Mouse (Mus musculus): ENCODE data around the gene Cnn2. TPM values are rescaled to one million over a fixed set of nuclear protein-coding genes. Genes with fewer than 3 reads are reported as not detected.

Gene Cnn2
- total RNA-seq, 2 experiments from 2014 or later, result 175 to 299 TPM

DNA sequence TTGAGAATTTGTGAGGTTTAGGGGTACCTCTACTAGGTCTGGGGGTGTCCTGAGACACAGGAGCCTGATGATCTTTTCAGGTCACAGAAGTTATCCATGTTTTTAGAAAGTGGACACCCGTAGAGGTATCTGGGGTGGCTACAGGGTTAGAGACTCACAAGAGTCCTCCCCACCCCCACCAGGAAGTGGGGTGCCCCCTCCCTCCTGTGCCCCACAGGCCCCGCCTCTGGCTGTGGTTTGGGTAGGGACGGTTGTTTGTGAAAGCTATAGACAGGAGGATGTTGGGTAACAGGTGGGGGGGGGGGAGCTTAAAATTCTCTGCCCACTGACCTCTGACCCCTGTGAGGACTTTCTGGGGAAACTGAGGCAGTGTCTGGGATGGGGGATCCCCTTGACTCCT, 29.0 kb downstream of the Cnn2 start:
- ATAC-seq (ENCODE audit: poor library complexity, severe bottlenecking), result peak; percentile 66

DNA sequence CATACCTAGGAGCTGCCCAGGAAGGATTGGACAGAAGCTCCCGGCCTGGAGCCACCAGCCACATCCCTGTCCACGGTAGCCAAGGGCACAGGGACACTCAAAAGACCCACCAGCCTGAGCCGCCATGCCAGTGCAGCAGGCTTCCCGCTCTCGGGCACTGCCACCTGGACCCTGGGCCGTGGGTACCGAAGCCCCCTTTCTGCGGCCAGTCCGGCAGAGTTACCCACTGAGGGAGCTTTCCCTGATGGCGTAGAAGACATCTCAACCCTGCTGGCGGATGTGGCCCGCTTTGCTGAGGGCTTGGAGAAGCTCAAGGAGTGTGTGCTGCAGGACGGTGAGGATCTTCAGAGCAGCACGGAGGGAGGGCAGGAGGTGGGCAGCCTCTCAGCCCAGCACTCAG, 29.4 kb downstream of the Cnn2 start:
- no peak for ATAC-seq (ENCODE audit: poor library complexity, severe bottlenecking)

- ATAC-seq (ENCODE audit: poor library complexity, severe bottlenecking), result peak; percentile 23
Measured at GRCm38 (mm10) chr10:80018739-80019297, 30.4 kb downstream of the Cnn2 start.

- no peak for ATAC-seq (ENCODE audit: poor library complexity, severe bottlenecking)
Measured at GRCm38 (mm10) chr10:80019471-80020131, 31.2 kb downstream of the Cnn2 start.

- no peak for ATAC-seq (ENCODE audit: poor library complexity, severe bottlenecking)
Measured at GRCm38 (mm10) chr10:80020191-80020590, 31.8 kb downstream of the Cnn2 start.

- ATAC-seq (ENCODE audit: poor library complexity, severe bottlenecking), result no peak
Measured at GRCm38 (mm10) chr10:80020603-80021319, 32.4 kb downstream of the Cnn2 start.

DNA sequence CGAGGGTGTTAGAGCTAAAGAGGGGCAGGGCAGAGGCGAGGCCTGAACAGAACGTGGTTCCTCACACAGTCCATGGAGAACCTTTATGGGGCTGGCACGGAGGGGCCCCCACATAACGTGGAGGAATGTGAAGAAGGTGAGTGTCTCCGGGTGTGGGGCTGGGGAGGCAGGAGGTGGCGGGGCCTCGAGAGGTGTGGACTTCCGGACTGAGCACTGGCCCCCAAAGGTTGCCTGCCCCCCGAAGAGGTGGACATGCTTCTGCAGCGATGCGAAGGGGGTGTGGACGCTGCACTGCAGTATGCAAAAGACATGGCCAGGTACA, 32.9 kb downstream of the Cnn2 start:
- no peak for ATAC-seq (ENCODE audit: poor library complexity, severe bottlenecking)

- no peak for ATAC-seq (ENCODE audit: poor library complexity, severe bottlenecking)
Measured at GRCm38 (mm10) chr10:80022164-80022563, 33.8 kb downstream of the Cnn2 start.

DNA sequence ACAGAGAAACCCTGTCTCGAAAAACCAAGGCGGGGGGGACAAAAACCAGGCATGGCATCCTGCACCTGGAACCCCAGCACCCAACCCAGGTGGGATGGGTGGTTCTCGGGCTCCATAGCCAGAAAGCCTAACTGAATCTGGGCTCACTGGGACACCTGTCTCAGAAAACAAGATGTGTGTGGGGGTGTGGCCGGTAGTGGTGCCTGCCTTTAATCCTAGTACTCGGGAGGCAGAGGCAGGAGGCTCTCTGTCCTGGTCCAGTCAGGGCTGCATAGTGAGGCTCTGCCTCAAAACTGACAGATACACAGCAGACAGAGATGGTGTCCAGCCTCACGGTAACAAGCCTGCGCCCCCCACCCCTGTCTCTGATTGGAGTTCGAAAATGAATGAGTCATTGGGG, 34.4 kb downstream of the Cnn2 start:
- ATAC-seq (ENCODE audit: poor library complexity, severe bottlenecking), result no peak

GRCm38 (mm10) chr10:80023758-80024157, 35.4 kb downstream of the Cnn2 start:
- no peak for ATAC-seq (ENCODE audit: poor library complexity, severe bottlenecking)

DNA sequence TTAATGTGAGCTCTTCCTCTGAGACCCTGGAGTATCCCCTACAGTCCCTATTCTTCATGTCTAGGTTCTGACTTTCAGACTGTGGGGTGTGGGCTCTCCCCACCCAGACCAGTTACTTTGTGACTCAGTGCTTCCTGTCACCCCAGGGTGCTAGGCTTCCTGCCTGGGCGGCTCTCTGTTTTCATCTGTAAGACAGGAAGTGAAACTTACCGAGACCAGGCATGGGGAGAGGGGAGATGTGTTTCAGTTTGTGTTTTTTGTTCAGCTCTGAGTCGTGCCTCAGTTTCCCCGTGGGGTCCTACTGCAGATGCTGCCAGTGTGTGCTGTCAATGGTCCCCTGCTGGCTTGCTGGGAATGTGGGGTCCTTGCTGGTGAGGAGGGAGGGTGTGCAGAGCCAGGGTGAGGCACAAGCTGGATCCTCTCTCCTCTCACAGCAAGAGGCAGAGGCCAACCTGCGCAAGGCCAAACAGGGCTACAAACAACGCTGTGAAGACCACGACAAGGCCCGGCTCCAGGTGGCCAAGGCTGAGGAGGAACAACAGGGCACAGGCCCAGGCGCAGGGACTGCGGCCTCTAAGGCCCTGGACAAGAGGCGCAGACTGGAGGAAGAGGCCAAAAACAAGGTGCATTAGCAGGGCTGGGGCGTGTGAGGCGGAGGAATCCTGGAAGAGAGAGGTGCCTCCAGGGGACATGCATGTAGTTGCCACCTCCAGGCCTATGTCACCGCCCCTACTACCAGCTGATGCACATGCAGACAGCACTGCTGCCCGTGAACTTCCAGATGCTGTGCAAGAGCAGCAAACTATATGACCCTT, 36.1 kb downstream of the Cnn2 start:
- ATAC-seq (ENCODE audit: poor library complexity, severe bottlenecking), result peak; percentile 78

GRCm38 (mm10) chr10:80025044-80025347, 36.6 kb downstream of the Cnn2 start:
- no peak for ATAC-seq (ENCODE audit: poor library complexity, severe bottlenecking)

DNA sequence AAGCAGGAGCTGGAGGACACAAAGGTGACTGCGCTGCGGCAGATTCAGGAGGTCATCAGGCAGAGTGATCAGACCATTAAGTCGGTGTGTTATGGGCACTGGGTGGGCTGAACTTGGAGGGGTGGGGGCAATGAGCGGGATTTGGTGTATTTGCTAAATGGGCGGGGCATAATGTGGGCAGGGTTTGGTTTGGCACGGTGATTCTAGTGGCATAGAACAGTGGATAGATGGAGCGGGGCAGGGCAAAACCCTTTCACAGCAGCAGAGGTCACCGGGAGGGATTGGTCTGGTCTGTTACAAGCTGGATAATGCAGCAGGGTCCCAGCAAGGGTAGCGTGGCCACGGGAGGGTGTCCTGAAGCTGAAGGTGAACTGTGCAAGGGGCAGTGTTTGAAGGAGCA, 37.1 kb downstream of the Cnn2 start:
- no peak for ATAC-seq (ENCODE audit: poor library complexity, severe bottlenecking)

DNA sequence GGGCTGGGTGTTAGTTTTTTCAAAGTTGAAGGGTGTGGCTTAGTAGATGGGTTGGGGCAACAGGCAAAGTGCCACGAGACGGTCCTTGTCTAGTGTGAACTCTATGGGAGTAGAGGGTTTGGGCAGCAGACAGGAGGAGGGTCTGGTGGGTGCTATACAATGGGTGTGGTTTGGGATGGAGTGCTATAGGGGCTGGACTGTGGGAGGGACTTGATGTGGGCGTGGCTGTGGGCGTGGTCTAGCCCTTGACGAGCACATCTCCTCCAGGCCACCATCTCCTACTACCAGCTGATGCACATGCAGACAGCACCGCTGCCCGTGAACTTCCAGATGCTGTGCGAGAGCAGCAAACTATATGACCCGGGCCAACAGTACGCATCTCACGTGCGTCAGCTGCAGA, 37.5 kb downstream of the Cnn2 start:
- ATAC-seq (ENCODE audit: poor library complexity, severe bottlenecking), result peak; percentile 19; the same call in 1 of the 2 replicates

DNA sequence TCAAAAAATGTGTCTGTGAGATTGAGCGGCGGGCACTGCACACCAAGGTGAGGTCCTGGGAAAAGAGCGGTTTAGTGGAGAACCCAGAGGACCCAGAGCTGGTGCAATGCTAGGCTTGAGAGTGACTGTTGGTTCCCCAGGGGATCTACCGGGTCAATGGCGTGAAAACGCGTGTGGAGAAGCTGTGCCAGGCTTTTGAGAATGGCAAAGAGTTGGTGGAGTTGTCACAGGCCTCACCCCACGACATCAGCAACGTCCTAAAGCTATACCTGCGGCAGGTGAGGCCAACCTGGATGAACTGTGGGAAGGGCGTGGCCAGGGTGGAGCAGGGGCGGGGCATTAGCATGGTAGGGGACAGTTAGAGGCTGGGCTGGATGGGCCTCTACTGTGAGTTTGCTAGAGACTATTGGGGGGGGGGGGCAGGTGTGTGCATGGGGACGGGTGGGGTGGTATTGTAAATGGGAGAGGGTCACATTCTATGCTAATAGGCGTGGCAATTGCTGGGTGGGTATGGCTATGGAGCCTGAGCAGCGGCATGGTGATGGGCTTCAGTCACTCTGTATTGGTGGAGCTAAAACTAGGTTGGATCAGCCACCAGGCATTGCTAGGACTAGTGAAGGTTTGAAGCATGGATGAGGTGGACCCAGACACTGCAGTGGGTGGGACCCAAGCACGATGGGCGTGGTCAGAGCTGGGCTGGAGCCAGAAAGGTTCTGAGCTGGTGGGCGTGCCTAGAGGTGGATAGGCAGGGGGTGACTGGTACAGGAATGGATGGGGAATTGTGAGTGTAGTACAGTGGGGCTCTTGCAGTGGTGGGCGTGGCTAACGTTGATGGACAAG, 39.5 kb downstream of the Cnn2 start:
- no peak for ATAC-seq (ENCODE audit: poor library complexity, severe bottlenecking)

GRCm38 (mm10) chr10:80028521-80028846, 40.1 kb downstream of the Cnn2 start:
- ATAC-seq (ENCODE audit: poor library complexity, severe bottlenecking), result no peak

DNA sequence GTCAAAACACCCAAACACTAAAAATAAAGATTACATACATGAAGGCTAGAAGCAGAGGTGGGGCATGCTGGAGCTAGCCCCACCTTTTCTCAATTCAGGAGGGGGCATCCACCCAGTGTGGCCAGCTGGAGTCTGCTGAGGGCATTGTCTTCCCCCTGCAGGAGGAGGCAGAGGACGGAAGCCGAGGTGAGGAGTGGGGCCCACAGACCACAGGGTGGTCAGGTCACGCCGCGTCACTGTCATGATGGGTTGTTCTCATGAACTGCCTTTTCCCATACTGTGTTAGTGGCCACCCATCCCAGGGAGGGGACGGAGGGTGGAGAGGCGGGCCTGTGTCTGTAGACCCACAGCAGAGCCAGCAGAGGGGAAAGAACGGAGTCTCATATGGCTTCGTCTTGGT, 41.8 kb downstream of the Cnn2 start:
- ATAC-seq (ENCODE audit: poor library complexity, severe bottlenecking), result no peak

DNA sequence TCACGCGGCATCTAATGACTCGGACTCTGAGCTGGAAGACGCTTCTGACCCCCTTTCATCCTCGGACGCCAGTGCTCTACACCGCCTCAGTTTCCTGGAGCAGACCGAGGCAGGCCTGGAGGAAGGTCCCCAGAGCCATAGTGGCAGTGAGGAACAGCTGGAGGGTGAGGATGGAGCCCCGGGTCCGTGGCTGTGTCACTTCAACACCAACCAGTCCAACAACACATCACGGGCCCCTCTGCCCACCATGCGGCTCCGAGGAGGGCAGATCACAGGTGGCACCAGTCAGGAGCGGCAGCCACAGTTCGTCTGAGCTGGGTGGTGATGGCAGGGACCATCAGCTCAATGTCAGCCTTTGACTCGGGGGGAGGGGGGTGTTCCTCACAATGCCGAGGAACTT, 42.4 kb downstream of the Cnn2 start:
- ATAC-seq (ENCODE audit: poor library complexity, severe bottlenecking), result no peak

GRCm38 (mm10) chr10:80032799-80033480, 44.6 kb downstream of the Cnn2 start:
- peak; percentile 71 for ATAC-seq (ENCODE audit: poor library complexity, severe bottlenecking)

All from megakaryocyte, adult 5-6 weeks (primary cell).